Mouse (Mus musculus) forebrain, postnatal 0 days (tissue): Measurements from ENCODE around the gene Gm36210. TPM values are rescaled to one million over a fixed set of nuclear protein-coding genes. Genes with fewer than 3 reads are reported as not detected.

Experiments
- ATAC-seq: fragments of 200-750 bp; cut with Nextera tagmentation; 2 replicates; pipeline ENCODE4 v1.8.0; 2017; ENCODE audit warnings: mild to moderate bottlenecking, moderate library complexity
- DNase-seq: peaks from one replicate; pipeline ENCODE4 v3.0.0-alpha.2; 2015
- H3K27ac ChIP-seq: fragments of 300-500 bp; sonication (generic); 2 replicates; pipeline ENCODE4 v1.5.1; 2014; ENCODE audit warnings: low read depth, mild to moderate bottlenecking, antibody characterized with exemption, low read length, moderate library complexity, mixed read lengths
- H3K27me3 ChIP-seq: fragments of 300-500 bp; sonication (generic); 2 replicates; pipeline ENCODE4 v1.6.1; 2014; ENCODE audit warnings: mild to moderate bottlenecking, low read length, mixed read lengths; ENCODE audit not compliant: insufficient read depth
- H3K36me3 ChIP-seq: fragments of 300-500 bp; sonication (generic); 2 replicates; pipeline ENCODE4 v1.6.1; 2014; ENCODE audit warnings: mild to moderate bottlenecking, moderate library complexity; ENCODE audit not compliant: insufficient read depth
- H3K4me1 ChIP-seq: fragments of 300-500 bp; sonication (generic); 2 replicates; pipeline ENCODE4 v1.6.1; 2014; ENCODE audit warnings: antibody characterized with exemption; ENCODE audit not compliant: insufficient read depth
- H3K4me2 ChIP-seq: fragments of 300-500 bp; sonication (generic); 2 replicates; pipeline ENCODE4 v1.6.1; 2014; ENCODE audit warnings: low read depth, mild to moderate bottlenecking, moderate library complexity
- H3K4me3 ChIP-seq: fragments of 300-500 bp; sonication (generic); 2 replicates; pipeline ENCODE4 v1.5.1; 2014; ENCODE audit warnings: low read depth, low read length, mixed read lengths
- H3K9ac ChIP-seq: fragments of 300-500 bp; sonication (generic); 2 replicates; pipeline ENCODE4 v1.6.1; 2014; ENCODE audit warnings: mild to moderate bottlenecking
- H3K9me3 ChIP-seq: fragments of 300-500 bp; sonication (generic); 2 replicates; pipeline ENCODE4 v1.6.1; 2016; ENCODE audit warnings: low read length
- CTCF ChIP-seq: sonication (generic); IDR thresholded peaks from 2 replicates; pipeline ENCODE4 v1.5.1; 2016; ENCODE audit warnings: antibody characterized with exemption, control low read depth, low read depth
- WGBS: fragments of 180-500 bp; shearing (Covaris S2); extraction: QIAGEN DNeasy Blood & Tissue Kit; methylation state at CpG from one replicate; pipeline ENCODE4 v1.1.7; 2014; 5-methylcytosine and 5-hydroxymethylcytosine counted together
- polyA plus RNA-seq: library from polyadenylated mRNA; unstranded; fragments of >200 nt; fragmentation: Nextera tagmentation; extraction: Ambion mirVana; gene quantifications from 2 replicates; pipeline ENCODE4 v1.2.1, GENCODE M21; 2015
- total RNA-seq: library from RNA; depleted of rRNA; stranded (reverse); fragments of >200 nt; gene quantifications from 2 replicates; pipeline ENCODE4 v1.2.3, GENCODE M21; 2014

The Gm36210 gene
- total and polyA plus RNA-seq, 2 experiments from 2014 or later = 0.47 to 0.48 TPM

DNA sequence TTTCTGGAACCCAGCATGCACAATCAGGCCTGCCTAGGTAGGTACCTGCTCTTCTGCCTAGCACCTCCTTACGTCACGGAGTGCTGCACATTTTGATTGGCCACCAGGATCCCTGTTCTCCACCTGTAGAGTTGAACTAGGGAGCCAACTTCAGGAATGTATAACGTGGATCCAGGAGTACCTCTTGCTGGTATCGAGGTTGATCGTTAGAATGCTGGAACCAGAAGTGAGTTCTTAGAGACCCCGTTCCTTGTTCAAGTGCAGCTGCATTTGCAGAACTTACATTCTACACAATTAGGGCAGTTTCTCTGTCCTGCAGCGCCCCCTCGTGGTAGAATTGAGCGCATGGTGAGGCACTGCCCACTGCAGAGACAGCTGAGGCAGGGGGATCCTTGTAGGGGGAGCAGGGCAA lies 33.8 kb upstream of the Gm36210 start:
- H3K36me3 ChIP-seq = no peaks in the 10 kb centered on the region
- no peaks in the 10 kb centered on the region for H3K4me1 ChIP-seq
- TF ChIP-seq CTCF = peak; percentile 85
- no peaks in the 10 kb centered on the region for H3K27me3 ChIP-seq
- peak; percentile 53; the same call in 1 of the 2 replicates for ATAC-seq
- H3K4me3 ChIP-seq = no peak overlapping the region
- H3K4me2 ChIP-seq = no peak overlapping the region
- no peak overlapping the region for H3K9ac ChIP-seq
- 20% methylated on average over 9 of the region's 9 CpGs for WGBS
- no peak overlapping the region for H3K27ac ChIP-seq
- peak; percentile 85 for DNase-seq
- H3K9me3 ChIP-seq = no peaks in the 10 kb centered on the region

- Histone ChIP-seq H3K9me3 (no peaks in the 10 kb centered on the region), H3K36me3 (no peaks in the 10 kb centered on the region), H3K4me1 (no peaks in the 10 kb centered on the region), H3K4me2 (no peak overlapping the region), H3K27me3 (no peaks in the 10 kb centered on the region), H3K9ac (no peak overlapping the region), H3K4me3 (no peak overlapping the region), H3K27ac (no peak overlapping the region)
- peak; percentile 88 for TF ChIP-seq CTCF
- ATAC-seq = no peak
- WGBS = 40% methylated on average over 2 of the region's 2 CpGs
- peak; percentile 62 for DNase-seq
Measured at GRCm38 (mm10) chr7:4938456-4938855, 32.1 kb upstream of the Gm36210 start.

DNA sequence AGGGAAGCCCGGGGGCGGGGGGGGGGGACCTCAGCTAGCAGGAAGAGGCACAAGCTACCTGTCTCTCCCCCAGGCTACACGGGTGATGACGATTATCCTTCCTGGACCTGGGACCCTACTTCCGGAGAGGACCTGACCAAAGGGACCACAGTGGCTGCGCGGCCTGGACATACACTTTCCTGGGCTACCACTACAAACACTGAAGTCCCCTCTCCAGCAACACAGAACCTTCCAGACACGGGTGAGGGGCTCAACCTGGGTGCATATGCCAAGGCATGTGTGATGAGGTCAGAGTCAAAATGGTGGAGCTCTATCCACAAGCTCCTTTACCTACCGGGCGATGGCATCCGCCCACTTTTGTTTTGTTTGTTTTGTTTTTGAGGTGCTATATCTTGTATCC lies 31.1 kb upstream of the Gm36210 start:
- Histone ChIP-seq H3K4me2 (no peak overlapping the region), H3K27ac (no peak overlapping the region), H3K27me3 (no peaks in the 10 kb centered on the region), H3K9ac (no peak overlapping the region), H3K9me3 (no peaks in the 10 kb centered on the region), H3K4me3 (no peak overlapping the region), H3K4me1 (no peaks in the 10 kb centered on the region), H3K36me3 (no peaks in the 10 kb centered on the region)
- 80% methylated on average over 10 of the region's 11 CpGs for WGBS
- DNase-seq (no peak), ATAC-seq (no peak)
- TF ChIP-seq CTCF = no peak

DNA sequence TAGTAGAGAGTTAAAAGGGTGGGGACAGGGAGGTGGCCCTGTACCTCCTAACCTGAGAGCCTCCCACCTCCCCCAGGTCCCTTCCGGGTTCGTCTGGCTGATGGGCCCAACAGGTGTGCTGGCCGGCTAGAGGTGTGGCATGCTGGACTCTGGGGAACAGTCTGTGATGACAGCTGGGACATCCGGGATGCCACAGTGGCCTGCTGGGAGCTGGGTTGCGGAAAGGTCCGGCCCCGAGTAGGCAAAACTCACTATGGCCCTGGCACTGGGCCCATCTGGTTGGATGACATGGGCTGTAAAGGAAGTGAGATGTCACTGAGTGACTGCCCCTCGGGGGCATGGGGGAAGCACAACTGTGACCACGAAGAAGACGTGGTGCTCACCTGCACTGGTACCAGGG lies 30.5 kb upstream of the Gm36210 start:
- H3K4me1 ChIP-seq = no peaks in the 10 kb centered on the region
- no peak overlapping the region for H3K4me3 ChIP-seq
- ATAC-seq = no peak
- WGBS = 82% methylated on average over 10 of the region's 10 CpGs
- H3K27me3 ChIP-seq = no peaks in the 10 kb centered on the region
- no peaks in the 10 kb centered on the region for H3K9me3 ChIP-seq
- no peak for TF ChIP-seq CTCF
- no peaks in the 10 kb centered on the region for H3K36me3 ChIP-seq
- no peak overlapping the region for H3K4me2 ChIP-seq
- no peak for DNase-seq
- no peak overlapping the region for H3K9ac ChIP-seq
- no peak overlapping the region for H3K27ac ChIP-seq

DNA sequence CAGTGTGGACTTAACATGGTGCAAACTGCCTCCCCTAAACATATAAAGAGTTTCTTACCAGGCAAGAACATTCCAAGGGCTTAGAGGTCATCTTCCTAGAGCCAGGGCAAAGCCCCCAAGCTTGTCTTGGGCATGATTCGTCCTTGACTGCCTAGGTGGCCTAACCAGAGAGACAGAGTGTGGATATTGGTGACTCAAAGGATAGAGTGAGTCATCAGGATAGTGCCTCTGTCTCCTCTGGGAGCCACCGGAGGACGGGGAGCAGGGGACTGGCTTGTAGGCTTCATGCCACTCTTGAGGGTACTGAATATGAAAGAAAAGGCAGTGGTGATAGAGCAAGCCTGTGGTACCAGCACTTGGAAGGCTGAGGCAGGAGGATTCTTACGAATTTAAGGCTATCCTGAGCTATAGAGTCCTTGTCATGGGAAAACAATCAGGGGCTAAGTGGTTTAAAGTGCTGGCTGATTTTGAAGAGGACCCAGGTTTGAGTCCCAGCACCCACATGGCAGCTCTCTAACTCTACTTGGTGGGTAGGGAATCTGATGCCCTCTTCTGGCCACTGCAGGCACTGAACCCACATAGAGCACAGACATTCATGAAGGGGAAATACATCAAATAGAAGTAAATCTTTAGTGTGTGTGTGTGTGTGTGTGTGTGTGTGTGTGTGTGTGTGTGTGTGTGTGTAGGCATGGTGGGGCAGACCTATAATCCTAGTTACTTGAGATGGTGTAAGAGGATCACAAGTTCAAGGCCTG lies 28.0 kb upstream of the Gm36210 start:
- Histone ChIP-seq H3K9ac (no peak overlapping the region), H3K9me3 (no peaks in the 10 kb centered on the region), H3K4me3 (no peak overlapping the region), H3K4me2 (no peak overlapping the region), H3K4me1 (no peaks in the 10 kb centered on the region), H3K36me3 (no peaks in the 10 kb centered on the region), H3K27me3 (no peaks in the 10 kb centered on the region), H3K27ac (no peak overlapping the region)
- TF ChIP-seq CTCF = no peak
- ATAC-seq (no peak), DNase-seq (no peak)
- 79% methylated on average over 4 of the region's 4 CpGs for WGBS

- H3K27ac ChIP-seq = no peak overlapping the region
- no peak for DNase-seq
Measured at GRCm38 (mm10) chr7:4933103-4933502, 26.8 kb upstream of the Gm36210 start.

DNA sequence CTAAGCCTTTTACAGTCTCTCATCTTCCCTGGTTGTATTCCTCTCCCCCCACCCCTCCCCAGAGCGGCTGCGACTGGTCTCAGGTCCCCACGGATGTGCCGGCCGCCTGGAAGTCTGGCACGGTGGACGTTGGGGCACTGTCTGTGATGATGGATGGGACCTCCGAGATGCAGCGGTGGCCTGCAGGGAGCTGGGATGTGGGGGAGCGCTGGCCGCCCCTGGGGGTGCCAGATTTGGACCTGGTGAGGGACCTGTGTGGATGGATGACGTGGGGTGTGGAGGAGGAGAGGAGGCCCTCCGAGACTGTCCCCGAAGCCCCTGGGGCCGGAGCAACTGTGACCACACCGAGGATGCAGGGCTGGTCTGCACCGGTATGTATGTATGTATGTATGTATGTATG lies 22.0 kb upstream of the Gm36210 start:
- Histone ChIP-seq H3K4me1 (peaks cover 19% of the 10 kb centered on the region; the same call in 1 of the 2 replicates), H3K4me3 (no peak overlapping the region), H3K4me2 (no peak overlapping the region), H3K27ac (no peak overlapping the region), H3K9ac (no peak overlapping the region), H3K27me3 (no peaks in the 10 kb centered on the region), H3K36me3 (no peaks in the 10 kb centered on the region), H3K9me3 (no peaks in the 10 kb centered on the region)
- 85% methylated on average over 17 of the region's 17 CpGs for WGBS
- ATAC-seq = no peak
- DNase-seq = no peak
- TF ChIP-seq CTCF = no peak

More at GRCm38 (mm10) chr7:4933103-4933502, 26.8 kb upstream of the Gm36210 start:
- no peaks in the 10 kb centered on the region for H3K36me3 ChIP-seq
- no peak for TF ChIP-seq CTCF
- no peak overlapping the region for H3K4me2 ChIP-seq
- no peak overlapping the region for H3K4me3 ChIP-seq
- 82% methylated on average over 12 of the region's 12 CpGs for WGBS
- H3K4me1 ChIP-seq = no peaks in the 10 kb centered on the region
- no peak for ATAC-seq
- no peak overlapping the region for H3K9ac ChIP-seq
- H3K9me3 ChIP-seq = no peaks in the 10 kb centered on the region
- H3K27me3 ChIP-seq = no peaks in the 10 kb centered on the region
